Mouse (Mus musculus) ES-Bruce4 (cell line): Measurements from ENCODE around the gene Gtf3c2.

Source experiments
- CTCF ChIP-seq: IDR thresholded peaks from one replicate; pipeline ENCODE4 v1.8.1; 2011; ENCODE audit warnings: low read depth, low read length
- POLR2A ChIP-seq: IDR thresholded peaks from one replicate; pipeline ENCODE4 v1.8.1; 2011; ENCODE audit warnings: low read length; ENCODE audit not compliant: insufficient read depth

GRCm38 (mm10) chr5:31201742-31202590 lies 22.0 kb upstream of the Gtf3c2 start, which contains the start of gene Zfp513:
- TF ChIP-seq POLR2A (peak; percentile 21), CTCF (no peak)
